Comparison of ENCODE assay signal across 13 mouse cellular contexts in genomic region chr16:30964891-30965290, GRCm38 (mm10).
DNase-seq lines count a peak whose midpoint lies in the region; ATAC-seq and TF ChIP-seq lines count a peak whose summit lies in the region.
"Had no signal": no experiment of that assay in that cellular context is flagged by ENCODE, and none has a peak within 500 bp of the region (broad histone marks: within the 10 kb centered on the region; RNA-seq: fewer than 3 reads in every experiment).

No protein-coding gene starts in this region.

- WGBS in embryonic facial prominence, embryonic 12.5 days = 63% methylated on average over 7 of the region's 7 CpGs
- WGBS in embryonic facial prominence, embryonic 10.5 days = 71% methylated on average over 7 of the region's 7 CpGs
- WGBS in midbrain, embryonic 10.5 days = 76% methylated on average over 7 of the region's 7 CpGs
- 73% methylated on average over 7 of the region's 7 CpGs for WGBS in midbrain, embryonic 11.5 days
- 34% methylated on average over 7 of the region's 7 CpGs for WGBS in kidney, postnatal 0 days
- WGBS in hindbrain, embryonic 11.5 days = 68% methylated on average over 7 of the region's 7 CpGs

- peak overlapping the region; percentile 4; the same call in 1 of the 2 replicates for H3K9ac ChIP-seq in embryonic facial prominence, embryonic 12.5 days
- no peak overlapping the region for H3K9ac ChIP-seq in midbrain, embryonic 11.5 days (ENCODE audit: low read length)
- no peak overlapping the region for H3K9ac ChIP-seq in kidney, postnatal 0 days (ENCODE audit: low read depth, low read length)
- no peak overlapping the region for H3K9ac ChIP-seq in hindbrain, embryonic 11.5 days (ENCODE audit: low read depth, low read length)
- H3K9ac ChIP-seq: intestine, embryonic 15.5 days; limb, embryonic 12.5 days; midbrain, embryonic 15.5 days had no signal

- DNase-seq in embryonic facial prominence, embryonic 10.5 days (ENCODE audit: low spot score) = no peak
- DNase-seq in midbrain, embryonic 10.5 days (ENCODE audit: low spot score) = no peak
- no peak for DNase-seq in midbrain, embryonic 11.5 days (ENCODE audit: low spot score, missing footprints)
- DNase-seq in kidney, postnatal 0 days (ENCODE audit: low spot score) = no peak
- no peak for DNase-seq in left cerebral cortex, postnatal 25 days (ENCODE audit: low spot score in 2 of 2)
- no peak for DNase-seq in hindbrain, embryonic 11.5 days (ENCODE audit: low spot score)
- DNase-seq in right cerebral cortex, postnatal 4 days = no peak
- DNase-seq: cerebellum, adult 11-12 months; layer of hippocampus, postnatal 36 days had no signal

- H3K4me2 ChIP-seq in embryonic facial prominence, embryonic 12.5 days (replicated peaks) = no peak overlapping the region
- no peak overlapping the region for H3K4me2 ChIP-seq in midbrain, embryonic 11.5 days
- no peak overlapping the region for H3K4me2 ChIP-seq in kidney, postnatal 0 days (ENCODE audit: low read length)
- no peak overlapping the region for H3K4me2 ChIP-seq in hindbrain, embryonic 11.5 days (replicated peaks; ENCODE audit: low read depth, low read length)
- H3K4me2 ChIP-seq: intestine, embryonic 15.5 days; limb, embryonic 12.5 days; midbrain, embryonic 15.5 days had no signal

- H3K27ac ChIP-seq in embryonic facial prominence, embryonic 12.5 days = no peak overlapping the region
- H3K27ac ChIP-seq in embryonic facial prominence, embryonic 10.5 days (replicated peaks) = no peak overlapping the region
- H3K27ac ChIP-seq in midbrain, embryonic 10.5 days (replicated peaks) = peak overlapping the region; percentile 49
- H3K27ac ChIP-seq in midbrain, embryonic 11.5 days (ENCODE audit: low read depth, low read length) = no peak overlapping the region
- H3K27ac ChIP-seq in kidney, postnatal 0 days = peak overlapping the region; percentile 58; the same call in 1 of the 2 replicates
- no peak overlapping the region for H3K27ac ChIP-seq in hindbrain, embryonic 11.5 days (ENCODE audit: low read depth, low read length)
- H3K27ac ChIP-seq: intestine, embryonic 15.5 days; limb, embryonic 12.5 days; midbrain, embryonic 15.5 days had no signal

- no peak overlapping the region for H3K4me3 ChIP-seq in embryonic facial prominence, embryonic 12.5 days
- no peak overlapping the region for H3K4me3 ChIP-seq in embryonic facial prominence, embryonic 10.5 days
- H3K4me3 ChIP-seq in midbrain, embryonic 10.5 days = no peak overlapping the region
- no peak overlapping the region for H3K4me3 ChIP-seq in midbrain, embryonic 11.5 days (ENCODE audit: low read depth, low read length)
- no peak overlapping the region for H3K4me3 ChIP-seq in kidney, postnatal 0 days (replicated peaks; ENCODE audit: low read depth, low read length)
- H3K4me3 ChIP-seq in hindbrain, embryonic 11.5 days (ENCODE audit: low read depth, low read length) = no peak overlapping the region
- H3K4me3 ChIP-seq: intestine, embryonic 15.5 days; limb, embryonic 12.5 days; midbrain, embryonic 15.5 days had no signal

- no peaks in the 10 kb centered on the region for H3K27me3 ChIP-seq in embryonic facial prominence, embryonic 12.5 days
- H3K27me3 ChIP-seq in embryonic facial prominence, embryonic 10.5 days (replicated peaks; ENCODE audit: low read depth, poor library complexity, severe bottlenecking) = no peaks in the 10 kb centered on the region
- H3K27me3 ChIP-seq in midbrain, embryonic 10.5 days (ENCODE audit: low read depth, poor library complexity, severe bottlenecking) = no peaks in the 10 kb centered on the region
- H3K27me3 ChIP-seq in midbrain, embryonic 11.5 days (ENCODE audit: control insufficient read depth, insufficient read depth, low read length) = no peaks in the 10 kb centered on the region
- H3K27me3 ChIP-seq in kidney, postnatal 0 days (ENCODE audit: insufficient read depth, low read length) = no peaks in the 10 kb centered on the region
- H3K27me3 ChIP-seq in hindbrain, embryonic 11.5 days (ENCODE audit: control insufficient read depth, insufficient read depth, low read length) = no peaks in the 10 kb centered on the region
- H3K27me3 ChIP-seq: intestine, embryonic 15.5 days; limb, embryonic 12.5 days; midbrain, embryonic 15.5 days had no signal

- ATAC-seq in embryonic facial prominence, embryonic 12.5 days (ENCODE audit: insufficient number of reproducible peaks, insufficient read depth, low FRiP score, low TSS enrichment) = no peak
- ATAC-seq in midbrain, embryonic 11.5 days (ENCODE audit: low FRiP score) = no peak
- peak; percentile 37; the same call in 1 of the 2 replicates for ATAC-seq in kidney, postnatal 0 days (replicated peaks; ENCODE audit: low FRiP score, low read depth)
- no peak for ATAC-seq in hindbrain, embryonic 11.5 days (ENCODE audit: low FRiP score)
- ATAC-seq: intestine, embryonic 15.5 days; midbrain, embryonic 15.5 days had no signal

- intact Hi-C loops in left cerebral cortex, postnatal 25 days (cut with DNase I) = no loop called here

- H3K9me3 ChIP-seq in embryonic facial prominence, embryonic 12.5 days = no peaks in the 10 kb centered on the region
- no peaks in the 10 kb centered on the region for H3K9me3 ChIP-seq in embryonic facial prominence, embryonic 10.5 days
- H3K9me3 ChIP-seq in midbrain, embryonic 10.5 days (replicated peaks) = no peaks in the 10 kb centered on the region
- H3K9me3 ChIP-seq in midbrain, embryonic 11.5 days (ENCODE audit: control insufficient read depth, low read length) = no peaks in the 10 kb centered on the region
- no peaks in the 10 kb centered on the region for H3K9me3 ChIP-seq in kidney, postnatal 0 days (replicated peaks; ENCODE audit: low read length)
- no peaks in the 10 kb centered on the region for H3K9me3 ChIP-seq in hindbrain, embryonic 11.5 days (ENCODE audit: control insufficient read depth, low read length)
- H3K9me3 ChIP-seq: intestine, embryonic 15.5 days; limb, embryonic 12.5 days; midbrain, embryonic 15.5 days had no signal

- H3K4me1 ChIP-seq in embryonic facial prominence, embryonic 12.5 days = peaks cover 8% of the 10 kb centered on the region
- H3K4me1 ChIP-seq in embryonic facial prominence, embryonic 10.5 days = peaks cover 24% of the 10 kb centered on the region
- H3K4me1 ChIP-seq in midbrain, embryonic 10.5 days = peaks cover 25% of the 10 kb centered on the region
- H3K4me1 ChIP-seq in midbrain, embryonic 11.5 days (ENCODE audit: control insufficient read depth, insufficient read depth, low read length) = peaks cover 6% of the 10 kb centered on the region
- peaks cover 14% of the 10 kb centered on the region for H3K4me1 ChIP-seq in kidney, postnatal 0 days (replicated peaks; ENCODE audit: insufficient read depth, low read length)
- no peaks in the 10 kb centered on the region for H3K4me1 ChIP-seq in hindbrain, embryonic 11.5 days (replicated peaks; ENCODE audit: control insufficient read depth, insufficient read depth, low read length)

- no peak for TF ChIP-seq CTCF in kidney, postnatal 0 days (IDR thresholded peaks at IDR 0.05; ENCODE audit: low read depth)

- no peaks in the 10 kb centered on the region for H3K36me3 ChIP-seq in embryonic facial prominence, embryonic 12.5 days
- H3K36me3 ChIP-seq in embryonic facial prominence, embryonic 10.5 days (replicated peaks) = peaks cover 4% of the 10 kb centered on the region; the same call in 1 of the 2 replicates
- no peaks in the 10 kb centered on the region for H3K36me3 ChIP-seq in midbrain, embryonic 10.5 days
- no peaks in the 10 kb centered on the region for H3K36me3 ChIP-seq in midbrain, embryonic 11.5 days (ENCODE audit: control insufficient read depth, insufficient read depth, low read length)
- H3K36me3 ChIP-seq in kidney, postnatal 0 days (ENCODE audit: insufficient read depth, low read length) = no peaks in the 10 kb centered on the region
- no peaks in the 10 kb centered on the region for H3K36me3 ChIP-seq in hindbrain, embryonic 11.5 days (ENCODE audit: control insufficient read depth, insufficient read depth, low read length)
- H3K36me3 ChIP-seq: intestine, embryonic 15.5 days; limb, embryonic 12.5 days; midbrain, embryonic 15.5 days had no signal

Comparison
In these comparisons a context has a peak if more than half of its experiments do, and no peak if none do; other contexts are left out.
1. H3K27ac ChIP-seq: peak in midbrain, embryonic 10.5 days (single experiment) and kidney, postnatal 0 days (single experiment); none in embryonic facial prominence, embryonic 12.5 days (single experiment), embryonic facial prominence, embryonic 10.5 days (single experiment), midbrain, embryonic 11.5 days (single experiment) and hindbrain, embryonic 11.5 days (single experiment).